Mouse (Mus musculus): ENCODE data around the gene Psmb9. TPM values are rescaled to one million over a fixed set of nuclear protein-coding genes. Genes with fewer than 3 reads are reported as not detected.

Psmb9 gene
- polyA plus RNA-seq, 2 experiments, result 2.2 to 3.4 TPM

GRCm38 (mm10) chr17:34217986-34218385 lies 30.4 kb upstream of the Psmb9 start:
- Histone ChIP-seq H3K27ac (replicated peaks; ENCODE audit: low read depth, low read length) (no peak overlapping the region), H3K9ac (ENCODE audit: low read depth, low read length, severe bottlenecking) (no peak overlapping the region), H3K4me2 (replicated peaks; ENCODE audit: low read depth, low read length, severe bottlenecking) (no peak overlapping the region), H3K27me3 (ENCODE audit: control insufficient read depth, insufficient read depth, low read length) (peaks cover 16% of the 10 kb centered on the region), H3K4me1 (ENCODE audit: control insufficient read depth, insufficient read depth, low read length) (no peaks in the 10 kb centered on the region), H3K9me3 (ENCODE audit: control insufficient read depth, low read length) (no peaks in the 10 kb centered on the region), H3K36me3 (ENCODE audit: control insufficient read depth, insufficient read depth, low read length) (no peaks in the 10 kb centered on the region), H3K4me3 (replicated peaks; ENCODE audit: low read length) (no peak overlapping the region)
- DNase-seq (ENCODE audit: low spot score) (no peak), ATAC-seq (ENCODE audit: low FRiP score, low read depth) (no peak)
- no peak for TF ChIP-seq POLR2A (IDR thresholded peaks at IDR 0.05; ENCODE audit: borderline replicate concordance, extremely low read depth, insufficient read depth, insufficient read length)
- WGBS, result 87% methylated on average over 5 of the region's 5 CpGs

GRCm38 (mm10) chr17:34217216-34217928 lies 29.8 kb upstream of the Psmb9 start:
- no peak for TF ChIP-seq POLR2A (IDR thresholded peaks at IDR 0.05; ENCODE audit: borderline replicate concordance, extremely low read depth, insufficient read depth, insufficient read length)
- ATAC-seq (ENCODE audit: low FRiP score, low read depth), result no peak
- no peaks in the 10 kb centered on the region for H3K36me3 ChIP-seq (ENCODE audit: control insufficient read depth, insufficient read depth, low read length)
- no peaks in the 10 kb centered on the region for H3K9me3 ChIP-seq (ENCODE audit: control insufficient read depth, low read length)
- no peak for DNase-seq (ENCODE audit: low spot score)
- 78% methylated on average over 8 of the region's 8 CpGs for whole genome bisulfite sequencing
- no peaks in the 10 kb centered on the region for H3K4me1 ChIP-seq (ENCODE audit: control insufficient read depth, insufficient read depth, low read length)
- no peak overlapping the region for H3K4me2 ChIP-seq (replicated peaks; ENCODE audit: low read depth, low read length, severe bottlenecking)
- no peak overlapping the region for H3K4me3 ChIP-seq (replicated peaks; ENCODE audit: low read length)
- H3K9ac ChIP-seq (ENCODE audit: low read depth, low read length, severe bottlenecking), result no peak overlapping the region
- H3K27me3 ChIP-seq (ENCODE audit: control insufficient read depth, insufficient read depth, low read length), result peaks cover 21% of the 10 kb centered on the region
- no peak overlapping the region for H3K27ac ChIP-seq (replicated peaks; ENCODE audit: low read depth, low read length)

DNA sequence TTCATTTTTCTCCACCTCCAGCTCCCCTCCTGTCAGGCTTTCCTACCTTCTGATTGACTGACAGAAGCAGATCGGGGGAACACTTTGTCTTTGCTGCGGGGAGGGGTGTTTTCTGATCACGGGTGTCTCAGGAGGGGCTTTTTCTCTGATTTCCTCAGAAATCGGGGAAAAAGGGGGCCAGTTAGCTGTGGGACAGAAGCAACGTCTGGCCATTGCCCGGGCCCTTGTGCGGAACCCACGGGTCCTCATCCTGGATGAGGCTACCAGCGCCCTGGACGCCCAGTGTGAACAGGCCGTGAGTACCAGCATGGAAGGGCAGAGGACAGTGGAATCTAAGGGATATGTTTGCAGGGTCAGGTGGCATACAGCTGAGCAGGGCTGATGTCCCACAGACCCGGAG lies 27.6 kb upstream of the Psmb9 start:
- Histone ChIP-seq H3K9me3 (ENCODE audit: control insufficient read depth, low read length) (no peaks in the 10 kb centered on the region), H3K4me3 (replicated peaks; ENCODE audit: low read length) (no peak overlapping the region), H3K4me1 (ENCODE audit: control insufficient read depth, insufficient read depth, low read length) (no peaks in the 10 kb centered on the region), H3K9ac (ENCODE audit: low read depth, low read length, severe bottlenecking) (no peak overlapping the region), H3K27me3 (ENCODE audit: control insufficient read depth, insufficient read depth, low read length) (peaks cover 41% of the 10 kb centered on the region), H3K27ac (replicated peaks; ENCODE audit: low read depth, low read length) (no peak overlapping the region), H3K4me2 (replicated peaks; ENCODE audit: low read depth, low read length, severe bottlenecking) (no peak overlapping the region), H3K36me3 (ENCODE audit: control insufficient read depth, insufficient read depth, low read length) (no peaks in the 10 kb centered on the region)
- TF ChIP-seq POLR2A (IDR thresholded peaks at IDR 0.05; ENCODE audit: borderline replicate concordance, extremely low read depth, insufficient read depth, insufficient read length), result no peak
- ATAC-seq (ENCODE audit: low FRiP score, low read depth) (no peak), DNase-seq (ENCODE audit: low spot score) (no peak)
- WGBS, result 86% methylated on average over 12 of the region's 12 CpGs

DNA sequence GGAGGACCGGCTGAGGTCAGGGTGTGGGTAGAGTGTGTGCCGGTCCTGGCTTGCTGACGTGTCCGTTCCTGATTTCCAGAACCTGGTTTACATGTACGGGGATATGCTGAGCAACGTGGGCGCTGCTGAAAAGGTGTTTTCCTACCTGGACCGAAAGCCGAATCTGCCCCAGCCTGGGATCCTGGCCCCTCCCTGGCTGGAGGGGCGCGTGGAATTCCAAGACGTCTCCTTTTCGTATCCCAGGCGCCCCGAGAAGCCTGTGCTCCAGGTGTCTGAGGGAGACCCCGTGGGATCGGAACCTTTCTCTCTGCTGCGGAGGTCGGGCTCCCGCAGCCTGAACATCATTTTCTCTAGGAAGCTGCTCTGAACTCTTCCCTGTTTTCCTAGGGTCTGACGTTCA lies 26.4 kb upstream of the Psmb9 start:
- no peak overlapping the region for H3K27ac ChIP-seq (replicated peaks; ENCODE audit: low read depth, low read length)
- H3K4me2 ChIP-seq (replicated peaks; ENCODE audit: low read depth, low read length, severe bottlenecking), result peak overlapping the region; percentile 3; the same call in 1 of the 2 replicates
- 56% methylated on average over 21 of the region's 21 CpGs for WGBS
- no peak for ATAC-seq (ENCODE audit: low FRiP score, low read depth)
- no peak overlapping the region for H3K9ac ChIP-seq (ENCODE audit: low read depth, low read length, severe bottlenecking)
- H3K27me3 ChIP-seq (ENCODE audit: control insufficient read depth, insufficient read depth, low read length), result peaks cover 45% of the 10 kb centered on the region
- no peak overlapping the region for H3K4me3 ChIP-seq (replicated peaks; ENCODE audit: low read length)
- H3K36me3 ChIP-seq (ENCODE audit: control insufficient read depth, insufficient read depth, low read length), result no peaks in the 10 kb centered on the region
- no peak for TF ChIP-seq POLR2A (IDR thresholded peaks at IDR 0.05; ENCODE audit: borderline replicate concordance, extremely low read depth, insufficient read depth, insufficient read length)
- H3K9me3 ChIP-seq (ENCODE audit: control insufficient read depth, low read length), result no peaks in the 10 kb centered on the region
- H3K4me1 ChIP-seq (ENCODE audit: control insufficient read depth, insufficient read depth, low read length), result no peaks in the 10 kb centered on the region
- no peak for DNase-seq (ENCODE audit: low spot score)

DNA sequence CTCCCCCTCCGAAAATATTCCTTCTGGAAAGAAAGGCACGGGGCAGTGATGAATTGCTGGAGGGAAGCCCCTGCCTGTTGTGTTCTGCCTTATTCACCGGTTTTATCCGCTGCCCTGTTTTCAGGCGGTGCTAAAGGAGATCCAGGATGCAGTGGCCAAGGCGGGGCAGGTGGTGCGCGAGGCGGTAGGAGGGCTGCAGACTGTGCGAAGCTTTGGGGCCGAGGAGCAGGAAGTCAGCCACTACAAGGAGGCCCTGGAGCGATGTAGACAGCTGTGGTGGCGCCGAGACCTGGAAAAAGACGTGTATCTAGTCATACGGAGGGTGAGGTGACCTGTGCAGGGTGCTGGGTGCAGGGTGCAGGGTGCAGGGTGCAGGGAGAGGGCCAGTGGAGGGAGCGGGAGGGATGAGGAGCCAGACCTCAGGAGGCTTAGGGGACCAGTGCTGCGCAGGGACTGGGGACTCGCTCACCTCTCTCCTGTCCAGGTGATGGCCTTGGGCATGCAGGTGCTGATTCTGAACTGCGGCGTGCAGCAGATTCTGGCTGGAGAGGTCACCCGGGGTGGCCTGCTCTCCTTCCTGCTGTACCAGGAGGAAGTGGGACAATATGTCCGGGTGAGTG lies 24.3 kb upstream of the Psmb9 start:
- TF ChIP-seq POLR2A (IDR thresholded peaks at IDR 0.05; ENCODE audit: borderline replicate concordance, extremely low read depth, insufficient read depth, insufficient read length), result no peak
- no peak overlapping the region for H3K9ac ChIP-seq (ENCODE audit: low read depth, low read length, severe bottlenecking)
- H3K4me3 ChIP-seq (replicated peaks; ENCODE audit: low read length), result no peak overlapping the region
- no peak for ATAC-seq (ENCODE audit: low FRiP score, low read depth)
- H3K27me3 ChIP-seq (ENCODE audit: control insufficient read depth, insufficient read depth, low read length), result peaks cover 45% of the 10 kb centered on the region
- H3K4me2 ChIP-seq (replicated peaks; ENCODE audit: low read depth, low read length, severe bottlenecking), result no peak overlapping the region
- no peaks in the 10 kb centered on the region for H3K4me1 ChIP-seq (ENCODE audit: control insufficient read depth, insufficient read depth, low read length)
- no peak overlapping the region for H3K27ac ChIP-seq (replicated peaks; ENCODE audit: low read depth, low read length)
- no peaks in the 10 kb centered on the region for H3K9me3 ChIP-seq (ENCODE audit: control insufficient read depth, low read length)
- DNase-seq (ENCODE audit: low spot score), result no peak
- no peaks in the 10 kb centered on the region for H3K36me3 ChIP-seq (ENCODE audit: control insufficient read depth, insufficient read depth, low read length)
- WGBS, result 18% methylated on average over 23 of the region's 23 CpGs

Measured in limb, embryonic 14.5 days (tissue).